Mouse (Mus musculus): ENCODE results near the gene Tmem59. TPM values are rescaled to one million over a fixed set of nuclear protein-coding genes. Genes with fewer than 3 reads are reported as not detected.

Tmem59 gene
- polyA plus RNA-seq, 1 experiment from 2014 or later = 348 TPM

GRCm38 (mm10) chr4:107180746-107181145 is 2.5 kb downstream of the Tmem59 start:
- H3K4me2 ChIP-seq = peak overlapping the region; percentile 75; the same call in 1 of the 2 replicates
- no peaks in the 10 kb centered on the region for H3K9me3 ChIP-seq
- ATAC-seq (ENCODE audit: insufficient number of reproducible peaks, insufficient read depth, low FRiP score, low TSS enrichment, low read depth) = no peak
- H3K4me3 ChIP-seq (replicated peaks) = no peak overlapping the region
- H3K36me3 ChIP-seq = peaks cover 4% of the 10 kb centered on the region; the same call in 1 of the 2 replicates
- H3K27me3 ChIP-seq = no peaks in the 10 kb centered on the region
- H3K4me1 ChIP-seq (replicated peaks) = peaks cover 46% of the 10 kb centered on the region
- no peak overlapping the region for H3K27ac ChIP-seq
- H3K9ac ChIP-seq (replicated peaks) = no peak overlapping the region

GRCm38 (mm10) chr4:107181866-107182265 is 3.7 kb downstream of the Tmem59 start:
- no peak for ATAC-seq (ENCODE audit: insufficient number of reproducible peaks, insufficient read depth, low FRiP score, low TSS enrichment, low read depth)

GRCm38 (mm10) chr4:107182796-107183195 is 4.6 kb downstream of the Tmem59 start:
- no peaks in the 10 kb centered on the region for H3K9me3 ChIP-seq
- peaks cover 19% of the 10 kb centered on the region for H3K36me3 ChIP-seq
- no peak for ATAC-seq (ENCODE audit: insufficient number of reproducible peaks, insufficient read depth, low FRiP score, low TSS enrichment, low read depth)
- peaks cover 36% of the 10 kb centered on the region for H3K4me1 ChIP-seq (replicated peaks)
- 0 out of 2 replicates have a peak overlapping the region, but pooled peaks have one; percentile 23 for H3K27ac ChIP-seq
- no peak overlapping the region for H3K4me3 ChIP-seq (replicated peaks)
- H3K4me2 ChIP-seq = no peak overlapping the region
- H3K27me3 ChIP-seq = no peaks in the 10 kb centered on the region
- no peak overlapping the region for H3K9ac ChIP-seq (replicated peaks)
- WGBS = 60% methylated on average over 2 of the region's 2 CpGs

More at GRCm38 (mm10) chr4:107181866-107182265, 3.7 kb downstream of the Tmem59 start:
- no peak overlapping the region for H3K4me2 ChIP-seq
- H3K4me1 ChIP-seq (replicated peaks) = peaks cover 45% of the 10 kb centered on the region
- peaks cover 10% of the 10 kb centered on the region for H3K36me3 ChIP-seq
- no peak overlapping the region for H3K4me3 ChIP-seq (replicated peaks)
- no peak overlapping the region for H3K27ac ChIP-seq
- H3K9me3 ChIP-seq = no peaks in the 10 kb centered on the region
- 87% methylated on average over 6 of the region's 6 CpGs for whole genome bisulfite sequencing
- no peak overlapping the region for H3K9ac ChIP-seq (replicated peaks)
- H3K27me3 ChIP-seq = no peaks in the 10 kb centered on the region

GRCm38 (mm10) chr4:107183203-107183602 is 5.0 kb downstream of the Tmem59 start:
- Histone ChIP-seq H3K4me1 (replicated peaks) (peaks cover 35% of the 10 kb centered on the region), H3K4me2 (no peak overlapping the region), H3K27me3 (no peaks in the 10 kb centered on the region), H3K4me3 (replicated peaks) (no peak overlapping the region), H3K27ac (0 out of 2 replicates have a peak overlapping the region, but pooled peaks have one; percentile 23), H3K9me3 (no peaks in the 10 kb centered on the region), H3K9ac (replicated peaks) (no peak overlapping the region), H3K36me3 (peaks cover 23% of the 10 kb centered on the region)
- WGBS = 91% methylated on average over 4 of the region's 4 CpGs
- no peak for ATAC-seq (ENCODE audit: insufficient number of reproducible peaks, insufficient read depth, low FRiP score, low TSS enrichment, low read depth)

DNA sequence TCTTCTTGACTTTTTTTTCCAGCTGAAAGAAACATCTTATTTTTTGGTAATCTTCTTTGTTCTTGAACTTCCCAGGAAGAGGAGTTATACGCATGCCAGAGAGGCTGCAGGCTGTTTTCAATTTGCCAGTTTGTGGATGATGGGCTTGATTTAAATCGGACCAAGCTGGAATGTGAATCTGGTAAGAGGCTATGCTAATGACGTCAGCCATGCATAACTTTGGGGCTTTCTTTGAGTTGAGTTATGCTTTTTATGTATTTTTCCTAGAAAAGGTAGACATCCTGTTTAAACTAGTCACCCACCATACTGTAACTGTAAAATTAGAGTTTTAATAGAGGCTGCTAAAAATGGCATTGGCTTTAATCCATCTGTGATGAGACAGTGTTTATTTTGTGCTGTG is 7.5 kb downstream of the Tmem59 start:
- Histone ChIP-seq H3K27ac (no peak overlapping the region), H3K27me3 (no peaks in the 10 kb centered on the region), H3K9ac (replicated peaks) (no peak overlapping the region), H3K4me3 (replicated peaks) (no peak overlapping the region), H3K9me3 (no peaks in the 10 kb centered on the region), H3K4me2 (no peak overlapping the region), H3K36me3 (peaks cover 46% of the 10 kb centered on the region), H3K4me1 (replicated peaks) (peaks cover 24% of the 10 kb centered on the region)
- ATAC-seq (ENCODE audit: insufficient number of reproducible peaks, insufficient read depth, low FRiP score, low TSS enrichment, low read depth) = no peak
- WGBS = 33% methylated on average over 3 of the region's 3 CpGs

GRCm38 (mm10) chr4:107193841-107194240 is 15.6 kb downstream of the Tmem59 start:
- WGBS = 95% methylated on average over 3 of the region's 3 CpGs
- Histone ChIP-seq H3K36me3 (peaks cover 90% of the 10 kb centered on the region), H3K9ac (replicated peaks) (no peak overlapping the region), H3K27me3 (no peaks in the 10 kb centered on the region), H3K4me3 (replicated peaks) (no peak overlapping the region), H3K4me2 (no peak overlapping the region), H3K9me3 (no peaks in the 10 kb centered on the region), H3K27ac (no peak overlapping the region), H3K4me1 (replicated peaks) (no peaks in the 10 kb centered on the region)
- no peak for ATAC-seq (ENCODE audit: insufficient number of reproducible peaks, insufficient read depth, low FRiP score, low TSS enrichment, low read depth)

GRCm38 (mm10) chr4:107196454-107196853 is 18.3 kb downstream of the Tmem59 start:
- ATAC-seq (ENCODE audit: insufficient number of reproducible peaks, insufficient read depth, low FRiP score, low TSS enrichment, low read depth) = no peak
- H3K27me3 ChIP-seq = no peaks in the 10 kb centered on the region
- H3K27ac ChIP-seq = no peak overlapping the region
- peaks cover 92% of the 10 kb centered on the region for H3K36me3 ChIP-seq
- no peaks in the 10 kb centered on the region for H3K9me3 ChIP-seq
- H3K4me1 ChIP-seq (replicated peaks) = no peaks in the 10 kb centered on the region
- H3K4me2 ChIP-seq = no peak overlapping the region
- H3K4me3 ChIP-seq (replicated peaks) = no peak overlapping the region
- 92% methylated on average over 2 of the region's 2 CpGs for WGBS
- no peak overlapping the region for H3K9ac ChIP-seq (replicated peaks)

DNA sequence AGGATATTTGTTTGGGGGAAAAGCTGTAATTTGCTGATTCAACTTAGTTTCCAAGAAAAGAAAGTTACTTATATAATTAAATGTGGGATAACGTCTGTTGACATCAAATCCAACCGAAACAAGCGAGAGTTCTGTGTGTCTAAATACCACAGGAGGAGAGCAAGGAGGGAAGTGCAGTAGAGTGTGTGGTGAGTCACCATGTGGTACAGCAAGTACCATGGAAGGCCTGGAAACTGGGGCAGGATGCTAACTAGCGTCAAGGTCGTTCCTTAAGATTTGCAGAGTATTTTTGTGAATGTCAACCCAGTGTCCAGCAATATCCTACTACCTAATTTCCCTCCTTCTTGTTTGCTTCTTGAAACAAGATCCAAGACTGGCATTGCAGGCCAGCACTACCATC is 19.9 kb downstream of the Tmem59 start:
- Histone ChIP-seq H3K36me3 (peaks cover 96% of the 10 kb centered on the region), H3K27me3 (no peaks in the 10 kb centered on the region), H3K4me3 (replicated peaks) (no peak overlapping the region), H3K4me2 (no peak overlapping the region), H3K4me1 (replicated peaks) (no peaks in the 10 kb centered on the region), H3K27ac (no peak overlapping the region), H3K9me3 (no peaks in the 10 kb centered on the region), H3K9ac (replicated peaks) (no peak overlapping the region)
- WGBS = 89% methylated on average over 5 of the region's 5 CpGs
- ATAC-seq (ENCODE audit: insufficient number of reproducible peaks, insufficient read depth, low FRiP score, low TSS enrichment, low read depth) = no peak

- H3K36me3 ChIP-seq = peaks cover 97% of the 10 kb centered on the region
These were observed 23.6 kb downstream of the Tmem59 start for GRCm38 (mm10) chr4:107201779-107202178.

GRCm38 (mm10) chr4:107203001-107203400 is 24.8 kb downstream of the Tmem59 start:
- no peak overlapping the region for H3K4me3 ChIP-seq (replicated peaks)
- no peaks in the 10 kb centered on the region for H3K9me3 ChIP-seq
- H3K4me2 ChIP-seq = no peak overlapping the region
- H3K4me1 ChIP-seq (replicated peaks) = no peaks in the 10 kb centered on the region
- no peaks in the 10 kb centered on the region for H3K27me3 ChIP-seq
- no peak for ATAC-seq (ENCODE audit: insufficient number of reproducible peaks, insufficient read depth, low FRiP score, low TSS enrichment, low read depth)
- no peak overlapping the region for H3K27ac ChIP-seq
- H3K9ac ChIP-seq (replicated peaks) = no peak overlapping the region
- WGBS = 87% methylated on average over 7 of the region's 7 CpGs
- H3K36me3 ChIP-seq = peaks cover 96% of the 10 kb centered on the region

More at GRCm38 (mm10) chr4:107201779-107202178, 23.6 kb downstream of the Tmem59 start:
- no peak for ATAC-seq (ENCODE audit: insufficient number of reproducible peaks, insufficient read depth, low FRiP score, low TSS enrichment, low read depth)
- 92% methylated on average over 3 of the region's 3 CpGs for WGBS
- H3K4me1 ChIP-seq (replicated peaks) = no peaks in the 10 kb centered on the region
- H3K4me2 ChIP-seq = no peak overlapping the region
- no peaks in the 10 kb centered on the region for H3K27me3 ChIP-seq
- no peak overlapping the region for H3K27ac ChIP-seq
- H3K9ac ChIP-seq (replicated peaks) = no peak overlapping the region
- no peak overlapping the region for H3K4me3 ChIP-seq (replicated peaks)
- no peaks in the 10 kb centered on the region for H3K9me3 ChIP-seq

GRCm38 (mm10) chr4:107207016-107207415 is 28.8 kb downstream of the Tmem59 start:
- Histone ChIP-seq H3K4me1 (replicated peaks) (no peaks in the 10 kb centered on the region), H3K36me3 (peaks cover 60% of the 10 kb centered on the region), H3K9me3 (no peaks in the 10 kb centered on the region), H3K27ac (no peak overlapping the region), H3K4me3 (replicated peaks) (no peak overlapping the region), H3K4me2 (no peak overlapping the region), H3K9ac (replicated peaks) (no peak overlapping the region), H3K27me3 (no peaks in the 10 kb centered on the region)
- no peak for ATAC-seq (ENCODE audit: insufficient number of reproducible peaks, insufficient read depth, low FRiP score, low TSS enrichment, low read depth)
- 94% methylated on average over 2 of the region's 2 CpGs for whole genome bisulfite sequencing

DNA sequence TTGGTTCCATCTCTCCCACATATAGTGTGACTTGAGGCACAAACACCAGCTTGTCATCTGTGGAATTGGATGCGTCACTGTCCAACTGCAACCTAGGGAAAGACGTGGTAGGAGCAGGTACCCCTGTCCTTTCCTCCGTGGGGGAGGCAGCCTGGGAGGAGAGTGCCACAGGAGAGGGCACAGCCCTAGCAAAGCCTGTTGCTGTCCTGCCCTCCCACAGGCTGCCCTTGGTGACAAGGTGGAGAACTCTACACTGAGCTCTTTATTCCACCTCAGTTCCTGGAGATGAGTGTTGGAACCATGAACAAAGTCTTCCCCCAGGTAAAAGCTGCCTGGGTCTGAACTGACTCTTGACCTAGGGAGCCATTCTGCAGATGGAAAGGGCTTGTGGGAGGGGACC is 30.7 kb downstream of the Tmem59 start, which contains the start of gene Ldlrad1:
Gene Ldlrad1 (plus strand): TSS at position 301 of the 400 bp plus-strand sequence.
- ATAC-seq (ENCODE audit: insufficient number of reproducible peaks, insufficient read depth, low FRiP score, low TSS enrichment, low read depth) = no peak
- H3K4me2 ChIP-seq = no peak within 1 kb of the TSS

More for the DNA sequence above, 30.7 kb downstream of the Tmem59 start, which contains the start of gene Ldlrad1:
- Histone ChIP-seq H3K4me3 (replicated peaks) (no peak within 1 kb of the TSS), H3K36me3 (peaks cover 42% of the 10 kb centered on the region), H3K27ac (no peak within 1 kb of the TSS), H3K4me1 (replicated peaks) (peaks cover 5% of the 10 kb centered on the region), H3K27me3 (no peaks in the 10 kb centered on the region), H3K9me3 (no peaks in the 10 kb centered on the region), H3K9ac (replicated peaks) (no peak within 1 kb of the TSS)
- 82% methylated on average over 3 of the region's 3 CpGs for WGBS

Data from limb, embryonic 12.5 days (tissue).